Mouse (Mus musculus): Measurements from ENCODE around the gene Gm20388.
A peak's percentile ranks its signal among the peaks of the same experiment; 100 is the strongest.

- TF ChIP-seq CTCF (conservative IDR thresholded peaks at IDR 0.05; ENCODE audit: insufficient read depth, insufficient read length, low read depth, low read length) (peak; percentile 55), POLR2A (IDR thresholded peaks at IDR 0.05; ENCODE audit: low read depth, low read length) (no peak)
These were observed 458.4 kb downstream of the Gm20388 start for GRCm38 (mm10) chr8:120368814-120369649.

Measured in kidney, adult 2 months (tissue).